In genomic region chr3:36825554-36825953, GRCm38 (mm10) we compare ENCODE assay signal across 21 mouse cellular contexts.
"Had no signal": no experiment of that assay in that cellular context is flagged by ENCODE, and none has a peak within 500 bp of the region (broad histone marks: within the 10 kb centered on the region; RNA-seq: fewer than 3 reads in every experiment).

No protein-coding gene starts in this region.

- H3K4me3 ChIP-seq: limb, embryonic 12.5 days; limb, embryonic 15.5 days; midbrain, embryonic 12.5 days; midbrain, embryonic 15.5 days; neural tube, embryonic 12.5 days; neural tube, embryonic 15.5 days; stomach, embryonic 15.5 days had no signal

- H3K9ac ChIP-seq: limb, embryonic 12.5 days; limb, embryonic 15.5 days; liver, embryonic 14.5 days; liver, postnatal 0 days; lung, embryonic 14.5 days; midbrain, embryonic 12.5 days; midbrain, embryonic 15.5 days; neural tube, embryonic 12.5 days; neural tube, embryonic 15.5 days; stomach, embryonic 15.5 days had no signal

- H3K36me3 ChIP-seq: limb, embryonic 12.5 days; limb, embryonic 15.5 days; midbrain, embryonic 12.5 days; midbrain, embryonic 15.5 days; neural tube, embryonic 12.5 days; neural tube, embryonic 15.5 days; stomach, embryonic 15.5 days had no signal

- DNase-seq: kidney, adult 9 months; kidney, postnatal 14 days; kidney, postnatal 4 days; layer of hippocampus, adult 9-11 months; liver, postnatal 0 days; lung, embryonic 14.5 days; right cerebral cortex, adult 18-20 months; right cerebral cortex, postnatal 14 days; spleen, adult 18-20 months; thymus, postnatal 25 days had no signal

- H3K4me2 ChIP-seq: limb, embryonic 12.5 days; limb, embryonic 15.5 days; liver, embryonic 11.5 days; lung, embryonic 14.5 days; midbrain, embryonic 12.5 days; midbrain, embryonic 15.5 days; neural tube, embryonic 12.5 days; neural tube, embryonic 15.5 days; stomach, embryonic 15.5 days had no signal

- H3K9me3 ChIP-seq: limb, embryonic 12.5 days; limb, embryonic 15.5 days; midbrain, embryonic 12.5 days; midbrain, embryonic 15.5 days; neural tube, embryonic 12.5 days; neural tube, embryonic 15.5 days; stomach, embryonic 15.5 days had no signal

- H3K27ac ChIP-seq: limb, embryonic 12.5 days; limb, embryonic 15.5 days; liver, embryonic 14.5 days; macrophage; midbrain, embryonic 12.5 days; midbrain, embryonic 15.5 days; neural tube, embryonic 12.5 days; neural tube, embryonic 15.5 days; stomach, embryonic 15.5 days had no signal

- H3K4me1 ChIP-seq: limb, embryonic 12.5 days; stomach, embryonic 15.5 days had no signal

- H3K27me3 ChIP-seq: limb, embryonic 12.5 days; limb, embryonic 15.5 days; midbrain, embryonic 12.5 days; midbrain, embryonic 15.5 days; neural tube, embryonic 12.5 days; neural tube, embryonic 15.5 days; stomach, embryonic 15.5 days had no signal

- ATAC-seq: liver, postnatal 0 days; lung, postnatal 0 days; midbrain, embryonic 15.5 days had no signal
